19 mouse cellular contexts compared by ENCODE assay signal in the genomic region with DNA sequence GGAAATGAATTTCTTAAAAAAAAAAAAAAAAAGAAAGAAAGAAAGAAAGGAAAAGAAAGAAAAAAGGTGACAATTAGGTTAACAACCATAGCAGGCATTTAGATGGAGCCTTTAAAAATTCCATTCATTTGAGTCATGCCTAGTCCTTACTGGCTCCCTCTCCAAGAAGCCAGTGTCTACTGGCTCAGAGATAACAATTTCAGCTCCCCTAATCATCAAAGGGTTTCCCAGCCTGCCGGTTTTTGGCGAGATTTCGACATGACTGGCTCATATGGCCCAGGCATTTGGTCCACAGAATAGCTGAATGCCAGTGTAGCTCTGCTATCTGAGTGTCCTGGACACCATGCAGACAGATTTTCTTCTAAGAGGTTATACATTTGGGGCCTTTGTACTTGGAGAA. TPM values are rescaled to one million over a fixed set of nuclear protein-coding genes. Genes with fewer than 3 reads are reported as not detected.
DNase-seq lines count a peak whose midpoint lies in the region; ATAC-seq and TF ChIP-seq lines count a peak whose summit lies in the region.
"Had no signal": no experiment of that assay in that cellular context is flagged by ENCODE, and none has a peak within 500 bp of the region (broad histone marks: within the 10 kb centered on the region; RNA-seq: fewer than 3 reads in every experiment).

No protein-coding gene starts in this region.

- 33% methylated on average over 3 of the region's 3 CpGs for WGBS in forebrain, embryonic 14.5 days
- 31% methylated on average over 3 of the region's 3 CpGs for WGBS in forebrain, embryonic 11.5 days
- 5% methylated on average over 3 of the region's 3 CpGs for WGBS in heart, postnatal 0 days

- H3K27me3 ChIP-seq in forebrain, embryonic 14.5 days (replicated peaks; ENCODE audit: control insufficient read depth, insufficient read depth, low read length) = no peaks in the 10 kb centered on the region
- H3K27me3 ChIP-seq in forebrain, embryonic 11.5 days (ENCODE audit: control insufficient read depth, insufficient read depth, low read length) = no peaks in the 10 kb centered on the region
- H3K27me3 ChIP-seq in heart, postnatal 0 days (ENCODE audit: control insufficient read depth, insufficient read depth, low read length) = no peaks in the 10 kb centered on the region
- H3K27me3 ChIP-seq: liver, embryonic 13.5 days had no signal

- peak; percentile 46 for DNase-seq in forebrain, embryonic 14.5 days (ENCODE audit: low spot score)
- no peak for DNase-seq in forebrain, embryonic 11.5 days (ENCODE audit: low spot score)
- DNase-seq in Muller cell, postnatal 12 days (ENCODE audit: inconsistent ontology term) = peak; percentile 88
- DNase-seq in embryo, embryonic 10.5 days (ENCODE audit: low spot score) = peak; percentile 23
- peak; percentile 46 for DNase-seq in heart, postnatal 0 days (ENCODE audit: low spot score)
- no peak for DNase-seq in neural tube, embryonic 10.5 days (ENCODE audit: extremely low spot score, low spot score)
- no peak for DNase-seq in layer of hippocampus, adult 11-12 months (ENCODE audit: low spot score)
- no peak for DNase-seq in layer of hippocampus, postnatal 25 days (ENCODE audit: extremely low spot score in 1 of 2, low spot score in 1 of 2)
- DNase-seq: cerebellum, adult 2 months; gastrocnemius, postnatal 10 days; kidney, adult 8-10 months; liver, embryonic 13.5 days; retina, postnatal 1 day; spleen, adult 18-20 months had no signal

- no peaks in the 10 kb centered on the region for H3K9me3 ChIP-seq in forebrain, embryonic 14.5 days (replicated peaks; ENCODE audit: control insufficient read depth, low read length)
- H3K9me3 ChIP-seq in forebrain, embryonic 11.5 days (ENCODE audit: control insufficient read depth, low read length) = no peaks in the 10 kb centered on the region
- no peaks in the 10 kb centered on the region for H3K9me3 ChIP-seq in heart, postnatal 0 days (replicated peaks; ENCODE audit: control insufficient read depth, low read length)
- H3K9me3 ChIP-seq: forebrain, embryonic 13.5 days; liver, embryonic 13.5 days had no signal

- no peak overlapping the region for H3K4me2 ChIP-seq in forebrain, embryonic 14.5 days (ENCODE audit: low read length)
- H3K4me2 ChIP-seq in forebrain, embryonic 11.5 days (ENCODE audit: low read depth, low read length, severe bottlenecking) = no peak overlapping the region
- H3K4me2 ChIP-seq in heart, postnatal 0 days (ENCODE audit: low read depth, low read length) = no peak overlapping the region
- H3K4me2 ChIP-seq: forebrain, embryonic 13.5 days; liver, embryonic 13.5 days had no signal

- H3K4me1 ChIP-seq in forebrain, embryonic 14.5 days (ENCODE audit: control insufficient read depth, insufficient read depth, low read length) = peaks cover 4% of the 10 kb centered on the region; the same call in 1 of the 2 replicates
- H3K4me1 ChIP-seq in forebrain, embryonic 11.5 days (replicated peaks; ENCODE audit: control insufficient read depth, insufficient read depth, low read length) = no peaks in the 10 kb centered on the region; the same call in 1 of the 2 replicates
- peaks cover 17% of the 10 kb centered on the region for H3K4me1 ChIP-seq in heart, postnatal 0 days (ENCODE audit: control insufficient read depth, insufficient read depth)
- H3K4me1 ChIP-seq: liver, embryonic 13.5 days had no signal

- no peak for TF ChIP-seq CTCF in heart, postnatal 0 days (IDR thresholded peaks at IDR 0.05; ENCODE audit: low read depth)

- ATAC-seq in forebrain, embryonic 14.5 days = no peak; the same call in 1 of the 2 replicates
- no peak for ATAC-seq in forebrain, embryonic 11.5 days (replicated peaks; ENCODE audit: low FRiP score)
- 0 out of 2 replicates have a peak, but pooled peaks have one; percentile 15 for ATAC-seq in heart, postnatal 0 days (ENCODE audit: insufficient read depth, low read depth)
- ATAC-seq: forebrain, embryonic 13.5 days; hindbrain, postnatal 0 days had no signal

- no peak overlapping the region for H3K4me3 ChIP-seq in forebrain, embryonic 14.5 days (ENCODE audit: low read depth, low read length)
- H3K4me3 ChIP-seq in forebrain, embryonic 11.5 days (ENCODE audit: low read depth, low read length) = no peak overlapping the region
- no peak overlapping the region for H3K4me3 ChIP-seq in heart, postnatal 0 days (ENCODE audit: low read depth, low read length)
- H3K4me3 ChIP-seq: forebrain, embryonic 13.5 days; liver, embryonic 13.5 days had no signal

- no peaks in the 10 kb centered on the region for H3K36me3 ChIP-seq in forebrain, embryonic 14.5 days (ENCODE audit: control insufficient read depth, insufficient read depth, low read length)
- no peaks in the 10 kb centered on the region for H3K36me3 ChIP-seq in forebrain, embryonic 11.5 days (ENCODE audit: control insufficient read depth, insufficient read depth, low read length)
- peaks cover 15% of the 10 kb centered on the region; the same call in 1 of the 2 replicates for H3K36me3 ChIP-seq in heart, postnatal 0 days (replicated peaks; ENCODE audit: control insufficient read depth, insufficient read depth, low read length)
- H3K36me3 ChIP-seq: liver, embryonic 13.5 days had no signal

- no peak overlapping the region for H3K9ac ChIP-seq in forebrain, embryonic 14.5 days (ENCODE audit: low read length)
- no peak overlapping the region for H3K9ac ChIP-seq in forebrain, embryonic 11.5 days (ENCODE audit: low read length)
- H3K9ac ChIP-seq in heart, postnatal 0 days (replicated peaks; ENCODE audit: low read depth, low read length) = no peak overlapping the region
- H3K9ac ChIP-seq: forebrain, embryonic 13.5 days; liver, embryonic 13.5 days had no signal

- H3K27ac ChIP-seq in forebrain, embryonic 14.5 days (ENCODE audit: low read depth, low read length) = no peak overlapping the region
- no peak overlapping the region for H3K27ac ChIP-seq in forebrain, embryonic 11.5 days (ENCODE audit: low read depth, low read length)
- H3K27ac ChIP-seq in heart, postnatal 0 days (ENCODE audit: low read depth) = peak overlapping the region; percentile 12
- H3K27ac ChIP-seq: forebrain, embryonic 13.5 days; hindbrain, postnatal 0 days; liver, embryonic 13.5 days had no signal

- no peak for TF ChIP-seq EP300 in heart, postnatal 0 days (IDR thresholded peaks at IDR 0.05; ENCODE audit: low read depth)

RNA-seq across cellular contexts. Expression of gene Pdlim3, which starts 18.4 kb away (rescaled TPM):
- polyA plus RNA-seq in forebrain, embryonic 14.5 days (2014; fragmentation: Nextera tagmentation; extraction: Ambion mirVana) = 8.2 and 9.0 TPM in 2 replicates
- 10.0 and 10.3 TPM in 2 replicates for polyA plus RNA-seq in forebrain, embryonic 11.5 days (2014; fragmentation: Nextera tagmentation; extraction: Ambion mirVana)
- 128 and 168 TPM in 2 replicates for total RNA-seq in heart, postnatal 0 days (2014; rRNA removed; ENCODE audit: low replicate concordance)
- 125 and 127 TPM in 2 replicates for polyA plus RNA-seq in heart, postnatal 0 days (2015; fragmentation: Nextera tagmentation; extraction: Ambion mirVana)
- total RNA-seq in layer of hippocampus, postnatal 25 days (2021) = under 1 TPM; 0.73 to 0.98 TPM
- total RNA-seq: megakaryocyte-erythroid progenitor cell, adult 5-6 weeks had no signal

RNA-seq across cellular contexts. Expression of gene Ccdc110, which starts 30.8 kb away (rescaled TPM):
- 0.17 and 0.27 TPM in 2 replicates for polyA plus RNA-seq in forebrain, embryonic 14.5 days (2014; fragmentation: Nextera tagmentation; extraction: Ambion mirVana)
- polyA plus RNA-seq in forebrain, embryonic 11.5 days (2014; fragmentation: Nextera tagmentation; extraction: Ambion mirVana) = 0.23 TPM in 1 of 2 replicates, not detected in the other
- total RNA-seq in heart, postnatal 0 days (2014; rRNA removed; ENCODE audit: low replicate concordance) = not detected in 2 replicates
- polyA plus RNA-seq in heart, postnatal 0 days (2015; fragmentation: Nextera tagmentation; extraction: Ambion mirVana) = not detected in 2 replicates
- under 1 TPM; 0.66 TPM for total RNA-seq in layer of hippocampus, postnatal 25 days (2021)
- total RNA-seq: gastrocnemius, postnatal 10 days; hindbrain, postnatal 0 days; megakaryocyte-erythroid progenitor cell, adult 5-6 weeks had no signal
- polyA plus RNA-seq: cerebellum, adult 2 months; embryonic facial prominence, embryonic 14.5 days; liver, embryonic 13.5 days; urinary bladder, adult 2 months had no signal

Comparison
In these comparisons a context has a peak if more than half of its experiments do, and no peak if none do; other contexts are left out.
1. DNase-seq: peak in forebrain, embryonic 14.5 days (single experiment), Muller cell, postnatal 12 days (single experiment), embryo, embryonic 10.5 days (single experiment) and heart, postnatal 0 days (single experiment); none in forebrain, embryonic 11.5 days (single experiment), neural tube, embryonic 10.5 days (single experiment), layer of hippocampus, adult 11-12 months (single experiment) and layer of hippocampus, postnatal 25 days (0 of 2).
2. RNA of gene Pdlim3, which starts 18.4 kb away (polyA plus RNA-seq): 125 to 127 TPM in heart, postnatal 0 days; 10.0 to 10.3 TPM in forebrain, embryonic 11.5 days and 8.2 to 9.0 TPM in forebrain, embryonic 14.5 days; every median in the first group is over 10 times any median in the second.